Mouse (Mus musculus) spleen, postnatal 4 days (tissue): ENCODE measurements around the gene Serinc2.
"Not testable (repeated sequence)": the region's sequence is repeated elsewhere in the genome, so short reads cannot be mapped to it uniquely, and the experiment has no call there.

ENCODE experiments used
- DNase-seq, 2 experiments: peaks; one replicate each; pipeline ENCODE4 v3.0.0; 2022; ENCODE audit warnings: low spot score in 2 of 2

Gene Serinc2

DNA sequence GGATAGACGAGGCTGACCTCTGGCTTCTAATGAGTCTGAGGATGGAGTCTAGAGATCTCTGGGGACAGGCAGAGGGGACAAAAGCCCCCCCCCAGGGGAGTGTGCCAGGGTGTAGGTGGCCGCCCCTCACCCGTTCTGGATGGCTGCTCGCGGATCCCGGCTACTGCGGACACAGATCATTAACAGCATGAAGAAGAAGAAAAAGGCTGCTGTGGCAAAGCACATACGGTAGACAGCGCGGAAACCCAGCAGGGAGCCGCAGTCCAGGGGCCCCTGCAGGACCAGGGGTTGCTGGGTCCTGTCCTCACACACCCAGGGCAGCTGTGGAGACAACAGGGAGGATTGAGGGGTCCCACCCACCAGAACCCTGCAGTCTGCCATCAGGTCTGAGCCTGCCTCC lies 14.9 kb downstream of the Serinc2 start:
- no peak for DNase-seq

DNA sequence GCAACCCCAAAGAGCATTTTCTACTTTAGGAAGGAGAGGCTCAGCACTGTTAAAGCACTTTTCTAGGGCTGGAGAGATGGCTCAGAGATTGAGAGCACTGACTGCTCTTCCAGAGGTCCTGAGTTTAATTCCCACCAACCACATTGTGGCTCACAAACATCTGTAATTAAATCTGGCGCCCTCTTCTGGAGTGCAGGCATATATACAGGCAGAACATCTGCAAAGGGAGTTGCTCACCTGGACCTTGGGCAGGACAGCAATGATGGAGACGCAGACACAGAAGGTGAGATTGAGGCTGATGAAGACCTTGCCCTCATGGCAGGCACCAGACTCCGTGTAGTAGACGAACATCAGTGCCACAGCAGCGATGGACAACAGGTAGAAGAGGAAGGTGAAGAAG lies 18.6 kb downstream of the Serinc2 start:
- no peak for DNase-seq

DNA sequence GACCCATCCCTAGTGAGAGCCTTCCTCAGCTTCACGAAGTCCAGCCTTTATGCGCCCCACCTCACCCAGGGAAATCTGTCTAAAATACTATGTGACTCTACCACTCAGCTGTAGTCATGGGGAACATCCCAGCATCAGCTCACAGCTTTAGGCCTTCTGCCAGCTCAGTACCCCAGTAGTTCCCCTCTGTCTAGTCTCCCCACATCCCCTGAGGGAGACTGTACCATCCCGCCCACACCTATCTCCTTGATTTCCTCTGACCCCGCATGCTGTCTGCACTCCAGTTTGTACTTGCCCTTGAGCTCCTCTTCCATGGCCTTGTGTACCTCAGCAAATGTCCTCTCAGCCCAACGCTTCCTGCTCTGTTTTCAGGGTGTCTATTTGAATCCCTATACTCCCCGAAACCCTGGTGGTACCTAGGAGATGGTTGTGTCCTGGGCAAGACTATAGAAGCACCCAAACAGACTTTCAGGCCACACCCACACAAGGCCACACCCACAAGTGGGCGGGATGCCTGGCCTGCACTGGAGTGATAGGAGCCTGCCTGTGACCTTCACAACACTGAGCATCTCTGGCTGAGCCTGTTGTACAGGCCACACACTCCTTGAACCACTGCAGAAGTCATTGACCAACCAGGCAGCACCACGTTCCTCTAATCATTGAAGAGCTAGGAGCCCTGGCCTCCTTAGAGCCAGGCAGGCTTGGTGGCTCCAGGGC lies 26.4 kb downstream of the Serinc2 start:
- peak; percentile 92 to 95 for DNase-seq

GRCm38 (mm10) chr4:130251763-130252162 lies 27.2 kb downstream of the Serinc2 start:
- peak; percentile 48 to 74 for DNase-seq

- no peak for DNase-seq
Observed at GRCm38 (mm10) chr4:130251172-130251705, 27.8 kb downstream of the Serinc2 start.

- DNase-seq = no peak
Observed at GRCm38 (mm10) chr4:130248636-130249035, 30.4 kb downstream of the Serinc2 start.

DNA sequence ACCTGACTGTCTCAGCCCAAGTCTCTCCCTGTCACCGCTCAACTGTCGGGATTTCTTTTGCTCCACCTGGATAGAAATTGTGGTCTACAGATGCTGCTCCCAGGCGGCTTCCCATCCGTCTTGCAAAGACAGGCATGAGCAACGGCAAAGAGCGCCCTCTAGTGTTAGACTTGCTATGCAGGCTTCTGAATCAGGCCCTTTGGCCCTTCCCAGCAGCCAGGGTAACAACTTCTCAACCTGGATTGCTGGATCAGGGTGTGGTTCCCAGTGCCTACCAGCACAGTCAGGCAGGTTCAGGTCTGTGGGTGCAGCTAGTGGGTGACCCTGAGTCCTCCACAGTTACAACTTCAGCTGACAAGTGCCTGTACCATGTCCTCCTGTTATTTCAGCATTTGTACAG lies 32.9 kb downstream of the Serinc2 start:
- peak; percentile 79 to 89 for DNase-seq

DNA sequence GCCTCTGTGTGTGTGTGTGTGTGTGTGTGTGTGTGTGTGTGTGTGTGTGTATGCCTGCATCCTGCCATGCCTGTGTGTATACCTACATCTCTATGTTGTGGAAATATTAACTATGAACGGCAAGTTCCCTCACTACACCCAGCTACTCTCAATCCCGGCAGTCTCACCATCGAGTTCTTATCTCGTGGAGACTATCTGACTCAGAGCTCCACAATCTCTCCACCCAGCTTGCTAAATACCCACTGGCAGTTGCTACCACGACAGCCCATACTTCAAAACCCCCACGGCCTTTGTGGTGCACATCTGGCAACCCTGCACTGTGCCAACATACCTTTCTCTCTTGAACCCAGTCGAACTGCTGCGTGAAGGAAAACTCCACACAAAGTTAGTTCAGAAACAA lies 34.3 kb downstream of the Serinc2 start:
- no peak for DNase-seq

GRCm38 (mm10) chr4:130243621-130244020 lies 35.4 kb downstream of the Serinc2 start:
- DNase-seq = not testable (repeated sequence)

GRCm38 (mm10) chr4:130242956-130243355 lies 36.0 kb downstream of the Serinc2 start:
- no peak for DNase-seq

DNA sequence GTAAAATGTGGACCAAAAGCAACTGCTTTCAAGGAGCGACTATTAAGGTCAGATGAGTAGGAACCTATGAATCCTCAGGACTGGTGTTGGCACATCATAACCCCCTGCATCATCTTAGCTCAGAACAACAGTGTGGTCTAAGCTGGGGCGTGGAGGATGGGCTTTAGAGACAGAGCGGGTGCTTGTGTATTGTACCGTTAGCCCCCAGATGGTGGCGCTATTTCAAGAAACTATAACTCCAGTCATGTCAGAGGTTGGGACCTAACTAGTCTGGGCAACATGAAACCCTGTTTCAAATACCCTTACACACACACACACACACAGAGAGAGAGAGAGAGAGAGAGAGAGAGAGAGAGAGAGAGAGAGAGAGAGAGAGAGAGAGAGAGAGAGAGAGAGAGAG lies 38.3 kb downstream of the Serinc2 start:
- DNase-seq = no peak

GRCm38 (mm10) chr4:130237607-130238006 lies 41.4 kb downstream of the Serinc2 start:
- DNase-seq = no peak

GRCm38 (mm10) chr4:130236361-130236760 lies 42.6 kb downstream of the Serinc2 start:
- DNase-seq = no peak

- DNase-seq = no peak
Observed at GRCm38 (mm10) chr4:130224071-130224470, 54.9 kb downstream of the Serinc2 start.

DNA sequence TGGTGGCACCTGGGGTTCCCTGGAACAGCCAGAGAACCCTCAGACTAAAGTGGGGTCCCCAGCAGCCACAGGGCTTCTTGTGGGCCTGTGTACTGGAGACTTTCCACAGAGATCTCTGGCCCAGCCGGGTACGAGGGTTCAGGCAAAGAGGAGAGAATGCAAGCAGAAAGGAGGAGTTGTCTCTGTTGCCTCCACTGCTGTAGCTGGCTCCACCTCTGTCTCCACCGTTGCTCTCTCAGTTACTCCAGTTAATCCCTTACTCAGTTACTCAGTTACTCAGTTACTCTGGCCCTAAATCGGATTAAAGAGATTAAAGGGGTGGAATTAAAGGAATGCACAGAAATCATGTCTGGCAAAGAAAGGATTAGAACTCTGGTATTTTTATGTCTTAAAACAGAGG lies 56.8 kb downstream of the Serinc2 start, which contains the start of gene Gm853:
Gm853 (minus strand) TSS at position 223 of the 400 bp plus-strand sequence.
- DNase-seq = no peak

- DNase-seq = no peak
Observed at GRCm38 (mm10) chr4:130220176-130220575, 58.8 kb downstream of the Serinc2 start.

GRCm38 (mm10) chr4:130215392-130215791 lies 63.6 kb downstream of the Serinc2 start:
- no peak for DNase-seq

- DNase-seq = no peak
Observed at GRCm38 (mm10) chr4:130213857-130214256, 65.1 kb downstream of the Serinc2 start.

DNA sequence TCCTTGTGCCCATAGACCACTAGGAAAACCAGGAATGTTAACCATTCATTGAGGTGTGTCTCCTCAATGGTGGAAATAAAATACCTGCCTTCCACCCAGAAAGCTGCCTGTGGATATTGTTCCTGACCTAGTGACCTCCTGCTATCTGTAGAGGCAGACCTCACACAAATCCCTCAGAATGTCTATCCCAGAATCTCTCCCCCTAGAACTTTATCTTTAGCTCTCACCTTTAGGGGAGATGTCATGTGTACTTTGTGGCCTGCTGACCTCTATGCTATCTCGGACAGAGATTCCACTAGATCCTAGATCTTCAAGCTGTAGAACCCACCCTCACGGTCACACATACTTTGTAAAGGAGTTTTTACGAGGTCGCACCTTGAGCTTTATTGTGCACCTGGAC lies 65.8 kb downstream of the Serinc2 start:
- no peak for DNase-seq

DNA sequence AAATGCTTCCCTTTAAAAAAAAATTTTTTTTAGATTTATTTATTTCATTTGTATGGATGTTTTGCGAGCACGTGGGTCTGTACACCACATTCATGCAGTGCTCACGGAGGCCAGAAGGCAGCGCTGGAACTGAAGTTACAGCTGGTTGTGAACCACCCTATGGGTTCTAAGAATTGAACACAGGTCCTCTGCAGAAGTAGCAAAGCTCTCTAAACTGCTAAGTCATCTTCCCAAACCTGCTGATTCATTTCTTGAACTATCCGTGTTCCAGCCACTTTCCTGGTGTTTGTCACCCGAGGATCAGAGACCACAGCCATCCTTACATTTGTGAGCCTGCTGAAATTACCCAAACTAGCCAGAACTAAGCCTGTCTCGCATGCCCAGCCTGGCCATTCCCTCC lies 66.6 kb downstream of the Serinc2 start:
- DNase-seq = no peak

- DNase-seq = no peak
Observed at GRCm38 (mm10) chr4:130211870-130212269, 67.1 kb downstream of the Serinc2 start.
